Mouse (Mus musculus): ENCODE measurements around the gene Gm960.

DNA sequence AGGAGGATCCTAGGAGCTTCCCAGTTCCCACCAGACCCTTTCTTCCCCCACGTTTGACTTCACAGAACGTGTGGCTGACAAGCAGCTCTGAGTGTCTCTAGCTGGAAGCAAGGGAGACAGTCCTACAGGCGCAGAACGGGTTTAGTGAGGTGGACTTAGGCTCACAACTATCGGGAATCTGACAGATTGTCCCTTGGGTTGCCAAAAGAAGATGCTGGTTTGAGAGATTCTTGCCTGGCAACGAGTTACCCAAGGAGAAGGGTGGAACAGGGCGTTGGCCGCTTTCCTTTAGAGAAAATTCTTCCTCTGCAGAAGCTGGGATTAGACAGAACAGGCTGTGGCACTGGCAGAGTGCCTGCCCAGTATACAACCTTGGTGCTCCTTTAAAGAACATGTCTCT, 388 bp upstream of the Gm960 start:
- TF ChIP-seq POLR2A (IDR thresholded peaks at IDR 0.05; ENCODE audit: borderline replicate concordance, low read depth, low read length) (no peak), CTCF (IDR thresholded peaks at IDR 0.05; ENCODE audit: low read depth, low read length) (no peak)
